Mouse (Mus musculus) kidney, adult 18-20 months (tissue): ENCODE data around the gene Vmn1r62.
"Not testable (repeated sequence)": the region's sequence is repeated elsewhere in the genome, so short reads cannot be mapped to it uniquely, and the experiment has no call there.

Source experiments
- DNase-seq: peaks from one replicate; pipeline ENCODE4 v3.0.0; 2021

Gene Vmn1r62

DNA sequence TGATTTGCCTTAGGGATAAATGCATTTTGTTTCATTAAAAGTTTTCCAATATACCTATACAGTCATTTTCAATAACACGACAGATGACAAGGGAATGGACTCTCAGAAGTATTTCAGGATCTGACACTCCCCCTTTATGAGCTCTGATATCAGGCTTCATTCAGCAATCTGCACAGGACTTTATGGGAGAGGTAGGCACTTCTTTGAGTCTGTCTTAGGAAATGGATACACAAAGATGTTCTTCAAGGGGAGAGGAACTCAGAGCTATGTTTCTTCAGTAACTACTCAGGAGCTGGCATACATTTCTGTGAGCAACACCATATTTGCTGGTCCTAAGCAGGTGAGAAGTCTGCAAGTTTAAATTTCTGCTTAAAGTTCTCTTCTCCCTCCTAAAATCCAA, at the start of gene Vmn1r62:
Gene Vmn1r62 (plus strand): TSS at position 301 of the 400 bp plus-strand sequence.
- DNase-seq, result not testable (repeated sequence)
